In genomic region chr5:143127837-143128236, GRCm38 (mm10) we compare ENCODE assay signal across 25 mouse cellular contexts. TPM values are rescaled to one million over a fixed set of nuclear protein-coding genes. Genes with fewer than 3 reads are reported as not detected.
DNase-seq lines count a peak whose midpoint lies in the region; ATAC-seq and TF ChIP-seq lines count a peak whose summit lies in the region.
"Had no signal": no experiment of that assay in that cellular context is flagged by ENCODE, and none has a peak within 500 bp of the region (broad histone marks: within the 10 kb centered on the region; RNA-seq: fewer than 3 reads in every experiment).

No protein-coding gene starts in this region.

- H3K36me3 ChIP-seq in heart, postnatal 0 days (replicated peaks; ENCODE audit: control insufficient read depth, insufficient read depth, low read length): no peaks in the 10 kb centered on the region
- H3K36me3 ChIP-seq in midbrain, postnatal 0 days (ENCODE audit: insufficient read depth, low read length): no peaks in the 10 kb centered on the region
- no peaks in the 10 kb centered on the region for H3K36me3 ChIP-seq in midbrain, embryonic 11.5 days (ENCODE audit: control insufficient read depth, insufficient read depth, low read length)
- H3K36me3 ChIP-seq in intestine, embryonic 15.5 days: no peaks in the 10 kb centered on the region
- H3K36me3 ChIP-seq: embryonic facial prominence, embryonic 15.5 days; hindbrain, embryonic 10.5 days; limb, embryonic 13.5 days; liver, embryonic 15.5 days; neural tube, embryonic 12.5 days had no signal

- no peak overlapping the region for H3K4me2 ChIP-seq in heart, postnatal 0 days (ENCODE audit: low read depth, low read length)
- H3K4me2 ChIP-seq in midbrain, postnatal 0 days (ENCODE audit: low read depth, low read length, poor library complexity, severe bottlenecking): no peak overlapping the region
- H3K4me2 ChIP-seq in midbrain, embryonic 11.5 days: no peak overlapping the region
- H3K4me2 ChIP-seq in intestine, embryonic 15.5 days (replicated peaks): no peak overlapping the region
- H3K4me2 ChIP-seq: embryonic facial prominence, embryonic 15.5 days; heart, embryonic 11.5 days; limb, embryonic 13.5 days; liver, embryonic 15.5 days; neural tube, embryonic 12.5 days had no signal

- H3K9ac ChIP-seq in heart, postnatal 0 days (replicated peaks; ENCODE audit: low read depth, low read length): no peak overlapping the region
- no peak overlapping the region for H3K9ac ChIP-seq in midbrain, postnatal 0 days (replicated peaks; ENCODE audit: low read length, poor library complexity, severe bottlenecking)
- H3K9ac ChIP-seq in midbrain, embryonic 11.5 days (ENCODE audit: low read length): no peak overlapping the region
- H3K9ac ChIP-seq in intestine, embryonic 15.5 days: no peak overlapping the region
- H3K9ac ChIP-seq: embryonic facial prominence, embryonic 15.5 days; limb, embryonic 13.5 days; liver, embryonic 15.5 days; neural tube, embryonic 12.5 days had no signal

- peak; percentile 48 for DNase-seq in heart, postnatal 0 days (ENCODE audit: low spot score)
- no peak for DNase-seq in heart, adult 11 months
- DNase-seq in midbrain, postnatal 0 days (ENCODE audit: low spot score): peak; percentile 22
- no peak for DNase-seq in midbrain, embryonic 11.5 days (ENCODE audit: low spot score, missing footprints)
- DNase-seq in cerebellum, adult 2 months: peak; percentile 71 to 86
- no peak for DNase-seq in urinary bladder, postnatal 25 days (ENCODE audit: low spot score)
- DNase-seq: adrenal gland, adult 2 months; B cell, adult 2 months; gastrocnemius, adult 2 months; lung, postnatal 10 days had no signal

- no peak for TF ChIP-seq POLR2A in cerebellum, adult 2 months (IDR thresholded peaks at IDR 0.05; ENCODE audit: borderline replicate concordance, insufficient read depth, low read length)
- TF ChIP-seq POLR2A in olfactory bulb, adult 2 months (IDR thresholded peaks at IDR 0.05; ENCODE audit: insufficient read depth, low read depth, low read length): no peak

- no peak for TF ChIP-seq CTCF in heart, postnatal 0 days (IDR thresholded peaks at IDR 0.05; ENCODE audit: low read depth)
- TF ChIP-seq CTCF in midbrain, postnatal 0 days (IDR thresholded peaks at IDR 0.05): no peak
- no peak for TF ChIP-seq CTCF in cerebellum, adult 2 months (IDR thresholded peaks at IDR 0.05; ENCODE audit: borderline replicate concordance, insufficient read depth, low read depth, low read length)
- no peak for TF ChIP-seq CTCF in olfactory bulb, adult 2 months (IDR thresholded peaks at IDR 0.05; ENCODE audit: insufficient read depth, low read depth, low read length)

- no peak overlapping the region for H3K4me3 ChIP-seq in heart, postnatal 0 days (ENCODE audit: low read depth, low read length)
- no peak overlapping the region for H3K4me3 ChIP-seq in midbrain, postnatal 0 days (ENCODE audit: low read depth, low read length)
- H3K4me3 ChIP-seq in midbrain, embryonic 11.5 days (ENCODE audit: low read depth, low read length): no peak overlapping the region
- H3K4me3 ChIP-seq in cerebellum, adult 2 months (replicated peaks; ENCODE audit: insufficient read depth, low read depth, low read length): peak overlapping the region; percentile 3
- H3K4me3 ChIP-seq in olfactory bulb, adult 2 months (ENCODE audit: insufficient read depth, low read depth, low read length): no peak overlapping the region
- no peak overlapping the region for H3K4me3 ChIP-seq in intestine, embryonic 15.5 days (replicated peaks)
- H3K4me3 ChIP-seq: embryonic facial prominence, embryonic 15.5 days; gastrocnemius, adult 2 months; hindbrain, embryonic 10.5 days; limb, embryonic 13.5 days; liver, embryonic 15.5 days; megakaryocyte, embryonic 14.5 days; neural tube, embryonic 12.5 days had no signal

- 0 out of 2 replicates have a peak, but pooled peaks cover 3% of the 10 kb centered on the region for H3K4me1 ChIP-seq in heart, postnatal 0 days (ENCODE audit: control insufficient read depth, insufficient read depth)
- 0 out of 2 replicates have a peak, but pooled peaks cover 4% of the 10 kb centered on the region for H3K4me1 ChIP-seq in midbrain, postnatal 0 days (ENCODE audit: insufficient read depth, low read length)
- H3K4me1 ChIP-seq in midbrain, embryonic 11.5 days (ENCODE audit: control insufficient read depth, insufficient read depth, low read length): peaks cover 3% of the 10 kb centered on the region; the same call in 1 of the 2 replicates
- peaks cover 10% of the 10 kb centered on the region for H3K4me1 ChIP-seq in cerebellum, adult 2 months (ENCODE audit: control insufficient read depth, insufficient read depth, low read length)
- H3K4me1 ChIP-seq in olfactory bulb, adult 2 months (ENCODE audit: control insufficient read depth, insufficient read depth, low read length): peaks cover 7% of the 10 kb centered on the region; the same call in 1 of the 2 replicates
- H3K4me1 ChIP-seq in intestine, embryonic 15.5 days (replicated peaks): no peaks in the 10 kb centered on the region
- H3K4me1 ChIP-seq: embryonic facial prominence, embryonic 15.5 days; limb, embryonic 13.5 days; liver, embryonic 15.5 days; neural tube, embryonic 12.5 days had no signal

- H3K27me3 ChIP-seq in heart, postnatal 0 days (ENCODE audit: control insufficient read depth, insufficient read depth, low read length): no peaks in the 10 kb centered on the region
- H3K27me3 ChIP-seq in midbrain, postnatal 0 days (ENCODE audit: insufficient read depth, low read length): no peaks in the 10 kb centered on the region
- H3K27me3 ChIP-seq in midbrain, embryonic 11.5 days (ENCODE audit: control insufficient read depth, insufficient read depth, low read length): no peaks in the 10 kb centered on the region
- H3K27me3 ChIP-seq in cerebellum, adult 2 months (ENCODE audit: control insufficient read depth, insufficient read depth, low read length): no peaks in the 10 kb centered on the region
- no peaks in the 10 kb centered on the region for H3K27me3 ChIP-seq in intestine, embryonic 15.5 days (replicated peaks)
- H3K27me3 ChIP-seq: embryonic facial prominence, embryonic 15.5 days; limb, embryonic 13.5 days; neural tube, embryonic 12.5 days had no signal

- no peak for ATAC-seq in heart, postnatal 0 days (ENCODE audit: insufficient read depth, low read depth)
- no peak for ATAC-seq in midbrain, postnatal 0 days (ENCODE audit: low FRiP score)
- no peak for ATAC-seq in midbrain, embryonic 11.5 days (ENCODE audit: low FRiP score)
- no peak for ATAC-seq in intestine, embryonic 15.5 days

- WGBS in heart, postnatal 0 days: 46% methylated on average over 8 of the region's 8 CpGs
- 80% methylated on average over 8 of the region's 8 CpGs for WGBS in midbrain, postnatal 0 days
- 82% methylated on average over 8 of the region's 8 CpGs for WGBS in midbrain, embryonic 11.5 days
- WGBS in cerebellum, adult 2 months: 5% methylated on average over 8 of the region's 8 CpGs
- 26% methylated on average over 8 of the region's 8 CpGs for WGBS in olfactory bulb, adult 2 months
- 80% methylated on average over 8 of the region's 8 CpGs for WGBS in intestine, embryonic 15.5 days

- H3K27ac ChIP-seq in heart, postnatal 0 days (ENCODE audit: low read depth): no peak overlapping the region
- no peak overlapping the region for H3K27ac ChIP-seq in midbrain, postnatal 0 days (ENCODE audit: low read depth, low read length)
- H3K27ac ChIP-seq in midbrain, embryonic 11.5 days (ENCODE audit: low read depth, low read length): no peak overlapping the region
- H3K27ac ChIP-seq in cerebellum, adult 2 months (ENCODE audit: insufficient read depth, low read length): no peak overlapping the region
- H3K27ac ChIP-seq in olfactory bulb, adult 2 months (ENCODE audit: insufficient read depth, low read depth, low read length): peak overlapping the region; percentile 58; the same call in 1 of the 2 replicates
- no peak overlapping the region for H3K27ac ChIP-seq in intestine, embryonic 15.5 days
- H3K27ac ChIP-seq: embryonic facial prominence, embryonic 15.5 days; gastrocnemius, adult 2 months; hindbrain, embryonic 10.5 days; limb, embryonic 13.5 days; liver, embryonic 15.5 days; neural tube, embryonic 12.5 days had no signal

- no peak for TF ChIP-seq EP300 in heart, postnatal 0 days (IDR thresholded peaks at IDR 0.05; ENCODE audit: low read depth)

- no peaks in the 10 kb centered on the region; the same call in 1 of the 2 replicates for H3K9me3 ChIP-seq in heart, postnatal 0 days (replicated peaks; ENCODE audit: control insufficient read depth, low read length)
- H3K9me3 ChIP-seq in midbrain, postnatal 0 days (ENCODE audit: low read length): no peaks in the 10 kb centered on the region
- no peaks in the 10 kb centered on the region for H3K9me3 ChIP-seq in midbrain, embryonic 11.5 days (ENCODE audit: control insufficient read depth, low read length)
- H3K9me3 ChIP-seq in intestine, embryonic 15.5 days: no peaks in the 10 kb centered on the region
- H3K9me3 ChIP-seq: embryonic facial prominence, embryonic 15.5 days; liver, embryonic 15.5 days had no signal

RNA-seq across cellular contexts. Expression of gene Rnf216, which starts 15.0 kb away (rescaled TPM):
- total RNA-seq in heart, postnatal 0 days (2014; rRNA removed; ENCODE audit: low replicate concordance): 23.3 and 25.2 TPM in 2 replicates
- polyA plus RNA-seq in heart, postnatal 0 days (2015; fragmentation: Nextera tagmentation; extraction: Ambion mirVana): 17.1 and 17.7 TPM in 2 replicates
- total RNA-seq in midbrain, postnatal 0 days (2014; rRNA removed): 37.0 and 40.7 TPM in 2 replicates
- polyA plus RNA-seq in midbrain, postnatal 0 days (2015; fragmentation: Nextera tagmentation; extraction: Ambion mirVana): 22.1 and 27.5 TPM in 2 replicates
- 29.2 and 29.4 TPM in 2 replicates for polyA plus RNA-seq in midbrain, embryonic 11.5 days (2014; fragmentation: Nextera tagmentation; extraction: Ambion mirVana)
- polyA plus RNA-seq in cerebellum, adult 2 months (2012; rRNA removed): 33.8 and 35.6 TPM in 2 replicates
- polyA plus RNA-seq in olfactory bulb, adult 2 months (2012; ENCODE audit: insufficient read depth, insufficient read length, low replicate concordance, missing spikeins): not detected in 2 replicates
- 30.6 and 34.9 TPM in 2 replicates for polyA plus RNA-seq in intestine, embryonic 15.5 days (2015; fragmentation: Nextera tagmentation; extraction: Ambion mirVana)

RNA-seq across cellular contexts. Expression of gene Olfr718-ps1, which starts 19.5 kb away (rescaled TPM):
- not detected in 2 replicates for total RNA-seq in heart, postnatal 0 days (2014; rRNA removed; ENCODE audit: low replicate concordance)
- 0.03 TPM in 1 of 2 replicates, not detected in the other for polyA plus RNA-seq in heart, postnatal 0 days (2015; fragmentation: Nextera tagmentation; extraction: Ambion mirVana)
- not detected in 2 replicates for total RNA-seq in midbrain, postnatal 0 days (2014; rRNA removed)
- not detected in 2 replicates for polyA plus RNA-seq in midbrain, postnatal 0 days (2015; fragmentation: Nextera tagmentation; extraction: Ambion mirVana)
- not detected in 2 replicates for polyA plus RNA-seq in midbrain, embryonic 11.5 days (2014; fragmentation: Nextera tagmentation; extraction: Ambion mirVana)
- polyA plus RNA-seq in cerebellum, adult 2 months (2012; rRNA removed): not detected in 2 replicates
- not detected in 2 replicates for polyA plus RNA-seq in olfactory bulb, adult 2 months (2012; ENCODE audit: insufficient read depth, insufficient read length, low replicate concordance, missing spikeins)
- polyA plus RNA-seq in intestine, embryonic 15.5 days (2015; fragmentation: Nextera tagmentation; extraction: Ambion mirVana): 0.03 and 0.10 TPM in 2 replicates
- total RNA-seq: adrenal gland, adult 2 months; gastrocnemius, adult 2 months had no signal
- polyA plus RNA-seq: adrenal gland, adult 2 months; intestine, embryonic 14.5 days; kidney, embryonic 16.5 days; liver, embryonic 15.5 days; neural tube, embryonic 12.5 days; small intestine, adult 2 months had no signal

RNA-seq across cellular contexts. Expression of gene Rbak, which starts 52.7 kb away (rescaled TPM):
- total RNA-seq in heart, postnatal 0 days (2014; rRNA removed; ENCODE audit: low replicate concordance): 2.5 and 4.2 TPM in 2 replicates
- 4.2 and 5.2 TPM in 2 replicates for polyA plus RNA-seq in heart, postnatal 0 days (2015; fragmentation: Nextera tagmentation; extraction: Ambion mirVana)
- total RNA-seq in midbrain, postnatal 0 days (2014; rRNA removed): 15.2 and 22.7 TPM in 2 replicates
- 9.1 and 9.2 TPM in 2 replicates for polyA plus RNA-seq in midbrain, postnatal 0 days (2015; fragmentation: Nextera tagmentation; extraction: Ambion mirVana)
- 10.8 and 11.9 TPM in 2 replicates for polyA plus RNA-seq in midbrain, embryonic 11.5 days (2014; fragmentation: Nextera tagmentation; extraction: Ambion mirVana)
- polyA plus RNA-seq in cerebellum, adult 2 months (2012; rRNA removed): 13.3 and 13.8 TPM in 2 replicates
- polyA plus RNA-seq in olfactory bulb, adult 2 months (2012; ENCODE audit: insufficient read depth, insufficient read length, low replicate concordance, missing spikeins): not detected in 2 replicates
- polyA plus RNA-seq in intestine, embryonic 15.5 days (2015; fragmentation: Nextera tagmentation; extraction: Ambion mirVana): 7.0 and 8.4 TPM in 2 replicates

RNA-seq across cellular contexts. Expression of gene Spdye4b, which starts 53.0 kb away (rescaled TPM):
- not detected in 2 replicates for total RNA-seq in heart, postnatal 0 days (2014; rRNA removed; ENCODE audit: low replicate concordance)
- polyA plus RNA-seq in heart, postnatal 0 days (2015; fragmentation: Nextera tagmentation; extraction: Ambion mirVana): not detected in 2 replicates
- not detected in 2 replicates for total RNA-seq in midbrain, postnatal 0 days (2014; rRNA removed)
- polyA plus RNA-seq in midbrain, postnatal 0 days (2015; fragmentation: Nextera tagmentation; extraction: Ambion mirVana): not detected in 2 replicates
- polyA plus RNA-seq in midbrain, embryonic 11.5 days (2014; fragmentation: Nextera tagmentation; extraction: Ambion mirVana): not detected in 2 replicates
- not detected in 2 replicates for polyA plus RNA-seq in cerebellum, adult 2 months (2012; rRNA removed)
- polyA plus RNA-seq in olfactory bulb, adult 2 months (2012; ENCODE audit: insufficient read depth, insufficient read length, low replicate concordance, missing spikeins): not detected in 2 replicates
- not detected in 2 replicates for polyA plus RNA-seq in intestine, embryonic 15.5 days (2015; fragmentation: Nextera tagmentation; extraction: Ambion mirVana)
- total RNA-seq: adrenal gland, adult 2 months; gastrocnemius, adult 2 months; layer of hippocampus, postnatal 10 days had no signal
- polyA plus RNA-seq: adrenal gland, adult 2 months; embryonic facial prominence, embryonic 15.5 days; forebrain, embryonic 11.5 days; heart, embryonic 11.5 days; intestine, embryonic 14.5 days; kidney, embryonic 16.5 days; limb, embryonic 13.5 days; liver, embryonic 15.5 days; neural tube, embryonic 12.5 days; small intestine, adult 2 months; stomach, embryonic 14.5 days had no signal

Comparison
In these comparisons a context has a peak if more than half of its experiments do, and no peak if none do; other contexts are left out.
1. DNase-seq: peak in heart, postnatal 0 days (single experiment), midbrain, postnatal 0 days (single experiment) and cerebellum, adult 2 months (2 of 2); none in heart, adult 11 months (single experiment), midbrain, embryonic 11.5 days (single experiment) and urinary bladder, postnatal 25 days (single experiment).